Mouse (Mus musculus) ES-E14 (cell line): ENCODE data around the gene Cmip. TPM values are rescaled to one million over a fixed set of nuclear protein-coding genes. Genes with fewer than 3 reads are reported as not detected.
A peak's percentile ranks its signal among the peaks of the same experiment; 100 is the strongest.

Source experiments
- DNase-seq: peaks from one replicate; pipeline ENCODE4 v3.0.0-alpha.2; 2013; ENCODE audit warnings: low read depth, low spot score
- H3K27ac ChIP-seq: 2 replicates; pipeline ENCODE4 v1.5.1; 2012; ENCODE audit warnings: low read depth, mild to moderate bottlenecking, low read length, moderate library complexity, mixed read lengths; ENCODE audit not compliant: poor library complexity, insufficient read depth, severe bottlenecking
- H3K36me3 ChIP-seq: 2 replicates; pipeline ENCODE4 v1.6.1; 2012; ENCODE audit warnings: mild to moderate bottlenecking, low read length, moderate library complexity, mixed read lengths; ENCODE audit not compliant: control insufficient read depth, poor library complexity, insufficient read depth, severe bottlenecking
- H3K4me1 ChIP-seq, 2 experiments: fragments of 150-350 bp in 1 of 2; sonication (generic) in 1 of 2; 2 replicates each; pipeline ENCODE4 v1.6.1; 2012; ENCODE audit warnings: low read length in 2 of 2, mild to moderate bottlenecking in 1 of 2, mixed read lengths in 1 of 2; ENCODE audit not compliant: control insufficient read depth in 2 of 2, insufficient read depth in 2 of 2, poor library complexity in 1 of 2
- H3K4me3 ChIP-seq, 2 experiments: fragments of 150-350 bp in 1 of 2; sonication (generic) in 1 of 2; 2 replicates each; pipeline ENCODE4 v1.5.1; 2012; ENCODE audit warnings: low read length in 2 of 2, low read depth in 1 of 2, mild to moderate bottlenecking in 1 of 2, mixed read lengths in 1 of 2; ENCODE audit not compliant: insufficient read depth in 1 of 2, poor library complexity in 1 of 2, severe bottlenecking in 1 of 2
- H3K9ac ChIP-seq: 2 replicates; pipeline ENCODE4 v1.6.1; 2012; ENCODE audit warnings: low read depth, mild to moderate bottlenecking, low read length, mixed read lengths; ENCODE audit not compliant: poor library complexity, insufficient read depth, severe bottlenecking
- H3K9me3 ChIP-seq: fragments of 150-350 bp; sonication (generic); 2 replicates; pipeline ENCODE4 v1.6.1; 2012; ENCODE audit warnings: low read depth, mild to moderate bottlenecking, low read length; ENCODE audit not compliant: control insufficient read depth, insufficient read depth
- CHD2 ChIP-seq: IDR thresholded peaks from 2 replicates; pipeline ENCODE4 v1.6.1; 2014; ENCODE audit warnings: mild to moderate bottlenecking, low read depth, low read length, inconsistent platforms
- HCFC1 ChIP-seq: IDR thresholded peaks from 2 replicates; pipeline ENCODE4 v1.6.1; 2012; ENCODE audit warnings: low read length, inconsistent platforms, borderline replicate concordance; ENCODE audit not compliant: insufficient read depth
- MAFK ChIP-seq: IDR thresholded peaks from 2 replicates; pipeline ENCODE4 v1.6.1; 2014; ENCODE audit warnings: mild to moderate bottlenecking, low read depth, low read length, inconsistent platforms; ENCODE audit not compliant: insufficient read depth
- ZC3H11A ChIP-seq: IDR thresholded peaks from 2 replicates; pipeline ENCODE4 v1.6.1; 2012; ENCODE audit warnings: low read depth, mild to moderate bottlenecking, inconsistent platforms, low read length, borderline replicate concordance
- ZNF384 ChIP-seq: IDR thresholded peaks from 2 replicates; pipeline ENCODE4 v1.6.1; 2012; ENCODE audit warnings: low read depth, low read length, inconsistent platforms
- in situ Hi-C, 2 experiments: fragments of 600-800 bp; cut with MboI; formaldehyde crosslinking; loops; one replicate each; pipeline ENCODE4 v1.15.1; 2025; ENCODE audit warnings: low sequenced_read_pairs in 2 of 2, inconsistent platforms in 1 of 2; ENCODE audit not compliant: unreplicated experiment in 2 of 2
- total RNA-seq: library from RNA; depleted of rRNA; stranded (reverse); fragments of 300-350 nt; gene quantifications from 2 replicates; pipeline ENCODE4 v1.2.3, GENCODE M21; 2012

Cmip gene
- total RNA-seq, 1 experiment = 26.3 TPM

GRCm38 (mm10) chr8:117222396-117222795 is 34.5 kb upstream of the Cmip start:
- peaks cover 0 to 4% of the 10 kb centered on the region in 2 experiments; a peak in 1 of 4 replicates for H3K4me1 ChIP-seq
- no peak for DNase-seq
- no peak overlapping the region for H3K4me3 ChIP-seq
- H3K9me3 ChIP-seq = no peaks in the 10 kb centered on the region
- H3K27ac ChIP-seq = no peak overlapping the region
- in situ Hi-C loops = loop anchor here (10.0 to 25.0 kb wide), 2 partner anchors 240 to 252 kb away; no protein-coding TSS in a partner anchor
- H3K9ac ChIP-seq = no peak overlapping the region
- TF ChIP-seq ZNF384 = no peak
- TF ChIP-seq CHD2 = no peak
- TF ChIP-seq HCFC1 = no peak
- no peak for TF ChIP-seq MAFK
- no peak for TF ChIP-seq ZC3H11A
- H3K36me3 ChIP-seq = no peaks in the 10 kb centered on the region

- peaks cover 0 to 4% of the 10 kb centered on the region in 2 experiments; a peak in 1 of 4 replicates for H3K4me1 ChIP-seq
- peak; percentile 91 for TF ChIP-seq ZC3H11A
- no peak for TF ChIP-seq ZNF384
- no peak for TF ChIP-seq MAFK
- TF ChIP-seq CHD2 = no peak
- H3K27ac ChIP-seq = no peak overlapping the region
- H3K4me3 ChIP-seq = peak overlapping the region in 1 of 2 experiments; percentile 15; a peak in 1 of 4 replicates
- H3K36me3 ChIP-seq = no peaks in the 10 kb centered on the region
- H3K9me3 ChIP-seq = no peaks in the 10 kb centered on the region
- DNase-seq = peak; percentile 78
- H3K9ac ChIP-seq = peak overlapping the region; percentile 70; the same call in 1 of the 2 replicates
- in situ Hi-C loops = loop anchor here (10.0 to 25.0 kb wide), 2 partner anchors 238 to 250 kb away; no protein-coding TSS in a partner anchor
These were observed 32.2 kb upstream of the Cmip start for GRCm38 (mm10) chr8:117224630-117225029.

GRCm38 (mm10) chr8:117226306-117226705 is 30.6 kb upstream of the Cmip start:
- no peak for TF ChIP-seq ZNF384
- TF ChIP-seq HCFC1 = no peak
- TF ChIP-seq ZC3H11A = no peak
- no peak for TF ChIP-seq MAFK
- no peak for TF ChIP-seq CHD2
- in situ Hi-C loops = loop anchor here in 1 of 2 experiments (10.0 kb wide), 1 partner anchor 248 kb away; no protein-coding TSS in a partner anchor
- H3K36me3 ChIP-seq = no peaks in the 10 kb centered on the region
- H3K4me1 ChIP-seq = 0 out of 4 replicates have a peak, but pooled peaks cover 0 to 3% of the 10 kb centered on the region in 2 experiments
- H3K9me3 ChIP-seq = no peaks in the 10 kb centered on the region
- no peak overlapping the region for H3K4me3 ChIP-seq
- no peak overlapping the region for H3K27ac ChIP-seq
- no peak overlapping the region for H3K9ac ChIP-seq
- no peak for DNase-seq

- Histone ChIP-seq H3K27ac (no peak overlapping the region), H3K36me3 (no peaks in the 10 kb centered on the region), H3K4me1 (0 out of 4 replicates have a peak, but pooled peaks cover 0 to 3% of the 10 kb centered on the region in 2 experiments), H3K4me3 (no peak overlapping the region), H3K9ac (no peak overlapping the region), H3K9me3 (no peaks in the 10 kb centered on the region)
- TF ChIP-seq HCFC1 (no peak), MAFK (no peak), ZNF384 (no peak), ZC3H11A (no peak), CHD2 (no peak)
- in situ Hi-C loops = loop anchor here in 1 of 2 experiments (10.0 kb wide), 1 partner anchor 247 kb away; no protein-coding TSS in a partner anchor
- no peak for DNase-seq
These were observed 29.5 kb upstream of the Cmip start for GRCm38 (mm10) chr8:117227339-117227738.
